Mouse (Mus musculus): Measurements from ENCODE around the gene Rhobtb3.

Gene Rhobtb3

DNA sequence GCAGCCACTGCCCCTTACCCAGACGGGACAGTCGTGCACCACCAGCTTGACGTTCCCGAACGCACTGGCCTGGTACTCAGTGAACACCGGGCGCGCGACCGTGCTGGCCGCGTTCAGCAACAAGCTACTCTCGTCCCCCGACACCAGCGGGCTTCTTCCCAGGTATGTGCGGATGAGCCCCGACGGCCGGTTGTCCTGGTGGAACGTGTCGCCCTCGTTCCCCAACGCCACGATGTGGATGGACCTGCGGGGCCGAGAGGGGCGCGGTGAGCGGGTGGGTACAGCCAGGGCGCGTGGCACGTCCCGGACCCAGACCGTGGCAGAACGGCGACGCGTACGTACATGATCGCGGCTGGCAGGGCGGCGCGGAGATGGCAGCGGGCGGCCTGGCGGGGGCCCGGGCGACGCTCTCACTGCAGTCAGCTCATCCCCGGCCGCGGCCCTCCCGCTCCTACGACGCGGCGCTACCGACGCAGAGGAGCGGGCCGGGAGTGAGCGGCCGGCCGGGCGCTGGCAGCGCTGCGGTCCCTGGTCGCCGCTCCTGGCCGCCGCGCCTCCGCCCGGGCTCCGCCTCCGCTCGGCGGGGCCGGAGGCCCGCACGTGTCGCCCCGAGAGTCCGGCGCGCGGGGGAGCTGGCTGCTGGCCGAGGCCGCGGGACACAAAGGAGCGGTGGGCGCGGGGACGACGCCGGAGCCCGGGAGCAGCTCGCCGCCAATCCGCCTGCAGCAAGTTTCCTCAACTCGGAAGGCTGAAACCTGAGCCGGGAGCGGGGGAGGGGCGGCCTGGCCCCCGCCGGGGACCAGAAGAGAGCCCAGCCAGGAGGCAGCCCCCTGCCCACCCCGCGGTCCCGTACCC is at the start of gene Rhobtb3:
Gene Rhobtb3 (minus strand): TSS at position 737 of the 855 bp plus-strand sequence.
- in situ Hi-C loops (cut with MboI, MseI): no loop called here

- in situ Hi-C loops (cut with MboI, MseI): no loop called here
Measured at GRCm38 (mm10) chr13:75992169-75993028, 48.7 kb upstream of the Rhobtb3 start.

GRCm38 (mm10) chr13:75988096-75988495 is 44.4 kb upstream of the Rhobtb3 start:
- in situ Hi-C loops (cut with MboI, MseI): no loop called here

- in situ Hi-C loops (cut with MboI, MseI): no loop called here
Measured at GRCm38 (mm10) chr13:75981901-75982300, 38.2 kb upstream of the Rhobtb3 start.

- in situ Hi-C loops (cut with MboI, MseI): loop anchor here in 1 of 2 experiments (10.0 kb wide), 1 partner anchor 62 kb away; no protein-coding TSS in a partner anchor
Measured at GRCm38 (mm10) chr13:75976649-75977048, 32.9 kb upstream of the Rhobtb3 start.

GRCm38 (mm10) chr13:75976218-75976617 is 32.5 kb upstream of the Rhobtb3 start:
- in situ Hi-C loops (cut with MboI, MseI): loop anchor here in 1 of 2 experiments (10.0 kb wide), 1 partner anchor 61 kb away; no protein-coding TSS in a partner anchor

- in situ Hi-C loops (cut with MboI, MseI): loop anchor here in 1 of 2 experiments (10.0 kb wide), 1 partner anchor 61 kb away; no protein-coding TSS in a partner anchor
Measured at GRCm38 (mm10) chr13:75975629-75976028, 31.9 kb upstream of the Rhobtb3 start.

DNA sequence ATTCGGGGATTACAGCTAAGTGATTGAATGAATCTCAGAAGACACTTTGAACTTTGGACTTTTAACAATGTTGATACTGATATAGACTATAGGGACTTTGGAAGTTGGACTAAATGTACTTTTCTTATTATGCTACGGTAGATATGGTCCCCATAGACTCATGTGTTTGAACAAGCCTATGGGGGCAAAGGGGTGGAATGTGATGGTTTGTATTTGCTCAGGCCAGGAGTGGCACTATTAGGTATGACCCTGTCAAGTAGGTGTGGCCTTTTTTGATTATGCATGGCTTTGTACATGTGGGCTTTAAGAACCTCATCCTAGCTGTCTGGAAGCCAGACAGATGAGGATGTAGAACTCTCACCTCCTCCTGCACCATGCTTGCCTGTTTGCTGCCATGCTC is 30.8 kb upstream of the Rhobtb3 start:
- in situ Hi-C loops (cut with MboI, MseI): loop anchor here in 1 of 2 experiments (10.0 kb wide), 1 partner anchor 60 kb away; no protein-coding TSS in a partner anchor

GRCm38 (mm10) chr13:75966850-75967249 is 23.1 kb upstream of the Rhobtb3 start, which contains the start of gene Spata9:
Gene Spata9, plus strand, starts transcription at chr13:75967150.
- in situ Hi-C loops (cut with MboI, MseI): no loop called here

GRCm38 (mm10) chr13:75955357-75955992 is 11.8 kb upstream of the Rhobtb3 start:
- in situ Hi-C loops (cut with MboI, MseI): no loop called here

- in situ Hi-C loops (cut with MboI, MseI): no loop called here
Measured at GRCm38 (mm10) chr13:75950295-75950694, 6.6 kb upstream of the Rhobtb3 start.

DNA sequence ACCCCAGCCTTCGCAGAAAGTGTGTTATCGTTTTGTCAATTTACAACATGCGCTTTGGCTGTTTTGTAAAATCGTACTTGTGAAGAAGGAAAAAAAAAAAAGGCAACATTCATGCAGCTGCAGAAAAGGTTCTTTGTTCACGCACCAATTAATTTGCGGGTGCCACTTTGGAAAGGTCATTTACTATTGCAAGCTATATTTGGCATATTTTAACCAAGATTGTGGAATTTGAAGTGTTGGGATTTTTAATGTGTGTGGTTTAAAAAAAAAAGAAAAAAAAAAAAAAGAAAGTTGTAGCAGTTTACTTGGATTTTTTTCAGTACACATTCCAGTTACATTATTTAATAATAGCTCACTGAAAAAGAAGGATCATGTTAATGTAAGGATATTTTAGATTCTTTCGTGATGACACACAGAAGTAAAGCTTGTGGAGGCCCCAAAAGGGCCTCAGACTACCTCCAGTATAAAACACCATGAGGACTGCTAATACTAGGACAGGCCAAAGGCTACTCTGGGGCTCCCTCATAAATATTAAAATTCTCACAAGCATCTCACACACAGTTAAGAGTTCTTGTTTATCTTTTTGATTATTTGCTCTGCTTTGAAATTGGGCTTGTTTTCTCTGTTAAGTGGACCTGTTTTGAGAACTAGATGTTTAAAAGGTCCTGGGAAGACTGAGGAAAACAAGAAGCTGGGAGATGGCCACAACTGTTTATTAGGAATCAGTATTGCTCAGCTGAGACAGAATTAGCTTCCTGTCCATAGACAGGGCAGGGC is 507 bp upstream of the Rhobtb3 start:
- in situ Hi-C loops (cut with MboI, MseI): no loop called here

- in situ Hi-C loops (cut with MboI, MseI): no loop called here
Measured at GRCm38 (mm10) chr13:75942731-75943130, 994 bp downstream of the Rhobtb3 start.

DNA sequence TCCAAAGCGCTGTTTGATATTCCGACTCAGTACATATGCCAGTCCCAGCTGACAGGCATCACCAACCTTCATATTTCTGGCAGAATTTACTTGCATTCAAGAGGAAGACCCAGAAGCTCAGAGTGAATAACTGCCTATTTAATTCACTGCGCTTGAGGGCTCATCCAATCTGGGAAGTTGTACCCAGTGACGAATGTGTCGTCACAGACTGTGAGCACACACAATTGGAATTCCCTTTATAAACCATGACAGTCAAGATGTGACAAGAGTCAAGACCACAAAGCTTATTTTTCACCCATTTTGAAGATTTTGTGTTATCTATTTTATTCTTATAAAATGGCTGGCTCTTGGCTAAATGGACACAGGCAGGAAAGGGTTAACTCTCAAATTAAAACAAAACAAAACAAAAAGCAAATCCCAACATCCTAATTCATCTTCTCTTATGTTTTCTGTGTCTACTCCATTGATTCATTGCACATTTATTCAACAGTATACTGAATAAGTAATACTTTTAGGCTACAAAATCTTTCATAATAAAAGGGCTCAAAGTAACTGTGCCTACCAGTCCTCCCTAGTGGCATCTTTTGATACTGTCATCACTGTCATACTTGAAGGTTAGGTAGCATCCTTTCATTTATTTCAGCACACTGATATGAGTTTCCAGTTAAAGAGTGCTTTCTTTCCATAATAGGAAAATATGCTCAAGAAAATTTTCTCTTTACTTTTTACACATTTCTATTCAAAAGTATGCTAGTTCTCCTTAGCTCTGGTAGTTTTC is 2.0 kb downstream of the Rhobtb3 start:
- in situ Hi-C loops (cut with MboI, MseI): no loop called here

GRCm38 (mm10) chr13:75940791-75941517 is 2.8 kb downstream of the Rhobtb3 start:
- in situ Hi-C loops (cut with MboI, MseI): no loop called here

DNA sequence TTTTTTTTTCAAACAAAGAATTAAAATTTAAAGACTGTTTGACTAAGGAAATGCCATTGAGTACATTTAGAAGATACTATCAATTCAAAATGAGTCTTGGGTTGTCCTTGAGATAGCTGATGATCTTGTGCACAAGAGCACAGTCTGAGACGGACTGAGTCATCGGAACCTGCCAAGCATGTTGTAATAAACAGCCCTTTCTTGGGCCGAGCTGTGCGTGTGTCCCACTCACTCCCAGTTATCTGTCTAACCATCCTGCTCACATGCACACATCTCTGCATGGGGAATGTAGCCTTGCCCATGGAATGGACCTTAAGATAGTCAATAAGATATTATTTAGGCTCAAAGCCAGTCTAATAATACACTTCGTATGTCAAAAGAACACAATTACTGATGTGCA is 4.9 kb downstream of the Rhobtb3 start:
- in situ Hi-C loops (cut with MboI, MseI): no loop called here

GRCm38 (mm10) chr13:75933287-75933686 is 10.4 kb downstream of the Rhobtb3 start:
- in situ Hi-C loops (cut with MboI, MseI): no loop called here

GRCm38 (mm10) chr13:75931073-75931472 is 12.7 kb downstream of the Rhobtb3 start:
- in situ Hi-C loops (cut with MboI, MseI): no loop called here

DNA sequence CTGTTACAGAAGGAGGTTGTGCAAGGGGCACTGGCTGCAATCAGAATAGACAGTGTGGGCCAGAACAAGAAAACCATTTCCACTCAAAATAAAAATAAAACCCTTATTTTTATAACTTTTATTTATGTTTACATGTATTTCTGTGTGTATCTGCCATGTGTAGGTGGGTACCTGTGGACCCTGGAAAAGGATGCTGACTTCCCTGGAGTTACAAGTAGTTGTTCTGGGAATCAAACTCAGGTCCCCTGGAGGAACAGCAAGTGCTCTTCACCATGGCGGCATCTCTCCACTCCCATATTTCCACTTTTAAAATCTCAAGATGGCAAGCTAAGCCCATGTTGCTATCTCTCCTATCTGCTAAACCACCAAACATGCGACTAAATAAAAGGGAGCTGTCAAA is 13.1 kb downstream of the Rhobtb3 start:
- in situ Hi-C loops (cut with MboI, MseI): no loop called here
